Mouse (Mus musculus) olfactory bulb, adult 2 months (tissue): ENCODE data around the gene Eddm3b. TPM values are rescaled to one million over a fixed set of nuclear protein-coding genes. Genes with fewer than 3 reads are reported as not detected.
"Not testable (repeated sequence)": the region's sequence is repeated elsewhere in the genome, so short reads cannot be mapped to it uniquely, and the experiment has no call there.

Source experiments
- H3K27ac ChIP-seq: fragments of 200-500 bp; 2 replicates; pipeline ENCODE4 v1.5.1; 2012; ENCODE audit warnings: low read depth, low read length; ENCODE audit not compliant: insufficient read depth
- H3K4me1 ChIP-seq: fragments of 200-500 bp; 2 replicates; pipeline ENCODE4 v1.6.1; 2012; ENCODE audit warnings: low read length; ENCODE audit not compliant: control insufficient read depth, insufficient read depth
- H3K4me3 ChIP-seq: fragments of 200-500 bp; 2 replicates; pipeline ENCODE4 v1.5.1; 2012; ENCODE audit warnings: mild to moderate bottlenecking, low read depth, low read length, moderate library complexity; ENCODE audit not compliant: insufficient read depth
- CTCF ChIP-seq: fragments of 200-500 bp; IDR thresholded peaks from 2 replicates; pipeline ENCODE4 v1.5.1; 2012; ENCODE audit warnings: low read depth, mild to moderate bottlenecking, low read length, moderate library complexity; ENCODE audit not compliant: insufficient read depth
- POLR2A ChIP-seq: fragments of 200-500 bp; IDR thresholded peaks from 2 replicates; pipeline ENCODE4 v1.6.1; 2012; ENCODE audit warnings: mild to moderate bottlenecking, low read depth, low read length, moderate library complexity; ENCODE audit not compliant: insufficient read depth
- whole genome bisulfite sequencing: fragments of 180-500 bp; shearing (Covaris S2); methylation state at CpG from one replicate; pipeline ENCODE4 v1.1.7; 2018; 5-methylcytosine and 5-hydroxymethylcytosine counted together
- polyA plus RNA-seq: library from polyadenylated mRNA; stranded (reverse); fragments of >200 nt; gene quantifications from 2 replicates; pipeline ENCODE4 v1.2.4, GENCODE M21; 2012; ENCODE audit warnings: low replicate concordance; ENCODE audit not compliant: missing spikeins, insufficient read depth, insufficient read length

The Eddm3b gene
- polyA plus RNA-seq, 1 experiment, result not detected

DNA sequence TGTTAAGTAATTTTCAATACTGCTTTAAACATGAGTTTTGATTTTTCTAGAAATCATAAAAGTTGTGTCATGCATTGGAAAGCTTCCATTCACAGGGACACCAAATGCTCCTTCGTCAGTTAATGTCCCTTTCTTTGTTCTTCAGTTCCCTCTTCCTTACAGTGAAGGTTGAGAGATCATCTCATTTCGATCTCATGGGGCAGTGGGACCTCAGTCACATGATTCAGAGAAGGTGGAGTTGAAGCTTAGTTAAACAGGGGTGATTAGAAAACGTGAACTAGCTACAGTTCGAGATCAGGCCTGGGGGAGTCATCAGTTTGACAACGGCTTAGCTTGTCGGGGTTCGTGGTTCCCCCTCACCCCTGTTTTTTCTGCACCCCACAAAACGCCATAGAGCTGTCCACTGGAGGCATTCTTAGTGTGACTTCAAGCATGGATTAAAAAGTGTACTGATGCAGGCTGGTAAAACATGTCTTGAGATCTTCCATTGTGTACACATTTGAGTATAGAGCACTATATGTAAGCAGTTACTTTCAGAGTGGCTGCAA lies 22.1 kb upstream of the Eddm3b start:
- no peak overlapping the region for H3K27ac ChIP-seq
- WGBS, result 65% methylated on average over 8 of the region's 8 CpGs
- TF ChIP-seq POLR2A, result no peak
- TF ChIP-seq CTCF, result no peak
- no peak overlapping the region for H3K4me3 ChIP-seq
- H3K4me1 ChIP-seq, result peaks cover 6% of the 10 kb centered on the region

DNA sequence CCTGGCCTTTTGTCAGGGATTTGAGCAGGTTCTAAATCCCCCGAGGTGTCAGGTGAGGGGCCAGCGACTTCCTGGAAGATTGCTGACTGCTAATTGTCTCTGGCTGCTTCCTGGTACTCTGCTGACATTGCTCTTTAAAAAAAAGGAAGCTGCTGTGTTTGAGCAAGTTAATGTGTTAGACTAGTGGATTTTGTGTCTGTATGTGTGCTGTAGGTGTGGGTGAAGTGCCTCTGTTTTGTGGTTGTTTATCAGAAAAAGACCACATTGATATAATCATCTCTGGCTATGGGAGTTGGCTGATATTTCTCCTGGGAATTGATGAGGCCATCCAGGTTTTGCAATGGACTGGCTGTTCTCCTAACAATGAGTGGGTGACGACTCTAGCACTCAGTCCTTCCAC lies 20.7 kb upstream of the Eddm3b start:
- TF ChIP-seq POLR2A (no peak), CTCF (no peak)
- 48% methylated on average over 3 of the region's 3 CpGs for WGBS

DNA sequence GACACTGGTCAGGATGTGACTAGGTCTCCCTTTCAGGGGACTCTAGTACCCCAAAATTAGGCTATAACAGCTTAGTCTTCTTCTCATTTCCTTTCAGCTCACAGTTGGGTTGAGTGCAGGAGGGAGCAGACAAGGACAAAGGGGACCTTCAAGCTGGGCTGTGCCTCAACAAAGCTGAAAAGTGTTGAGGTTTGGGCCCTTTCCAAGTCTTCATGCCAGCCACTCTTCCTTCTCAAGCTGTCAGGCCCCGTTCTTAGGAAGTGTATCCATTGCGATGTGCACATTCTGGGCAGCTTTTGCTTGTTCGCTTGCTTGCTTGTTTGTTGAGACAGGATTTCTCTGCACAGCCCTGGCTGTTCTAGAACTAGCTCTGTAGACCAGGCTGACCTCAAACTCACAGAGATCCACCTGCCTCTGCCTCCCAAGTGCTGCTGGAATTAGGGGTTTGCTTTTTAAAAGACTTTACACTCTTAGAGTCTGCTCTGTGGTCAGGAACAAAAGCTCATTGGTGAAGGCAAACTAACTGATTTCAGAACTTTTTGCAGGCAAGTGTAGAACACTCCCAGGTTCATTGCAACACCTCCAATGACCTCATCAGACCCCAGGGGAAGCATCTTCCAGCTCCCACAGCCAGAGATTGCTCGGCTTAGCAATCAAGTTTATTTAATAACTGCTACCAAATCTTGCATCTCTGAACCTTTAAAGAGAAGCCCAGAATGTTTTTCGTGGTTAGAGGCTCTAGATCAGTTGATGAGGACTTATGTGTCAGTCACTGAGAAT lies 19.9 kb upstream of the Eddm3b start:
- H3K4me1 ChIP-seq, result peaks cover 6% of the 10 kb centered on the region
- no peak overlapping the region for H3K4me3 ChIP-seq
- 83% methylated on average over 5 of the region's 5 CpGs for WGBS
- no peak overlapping the region for H3K27ac ChIP-seq
- no peak for TF ChIP-seq POLR2A
- no peak for TF ChIP-seq CTCF

More for the DNA sequence above, 20.7 kb upstream of the Eddm3b start:
- Histone ChIP-seq H3K4me1 (peaks cover 6% of the 10 kb centered on the region), H3K27ac (no peak overlapping the region), H3K4me3 (no peak overlapping the region)

DNA sequence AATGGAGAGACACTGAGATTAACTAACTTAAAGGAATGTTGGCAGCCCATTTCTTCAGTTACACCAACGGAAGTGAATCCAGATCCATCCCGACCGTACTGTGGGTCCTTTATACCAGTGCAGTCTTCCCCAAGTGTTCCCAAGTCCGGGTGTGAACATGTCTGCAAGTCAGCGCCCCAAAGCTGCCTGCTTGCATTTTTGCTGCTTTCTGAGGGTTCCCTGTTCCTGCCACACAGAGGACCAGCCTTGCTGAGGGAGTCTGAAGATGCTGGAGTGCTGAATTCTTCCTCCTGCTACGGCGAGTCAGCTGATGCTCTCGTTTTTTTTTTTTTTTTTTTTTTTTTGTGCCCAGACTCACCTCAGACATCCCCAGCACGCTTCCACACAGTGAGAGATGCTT lies 19.3 kb upstream of the Eddm3b start:
- TF ChIP-seq CTCF (no peak), POLR2A (no peak)
- Histone ChIP-seq H3K4me3 (no peak overlapping the region), H3K4me1 (peaks cover 6% of the 10 kb centered on the region), H3K27ac (no peak overlapping the region)
- 72% methylated on average over 9 of the region's 9 CpGs for WGBS

DNA sequence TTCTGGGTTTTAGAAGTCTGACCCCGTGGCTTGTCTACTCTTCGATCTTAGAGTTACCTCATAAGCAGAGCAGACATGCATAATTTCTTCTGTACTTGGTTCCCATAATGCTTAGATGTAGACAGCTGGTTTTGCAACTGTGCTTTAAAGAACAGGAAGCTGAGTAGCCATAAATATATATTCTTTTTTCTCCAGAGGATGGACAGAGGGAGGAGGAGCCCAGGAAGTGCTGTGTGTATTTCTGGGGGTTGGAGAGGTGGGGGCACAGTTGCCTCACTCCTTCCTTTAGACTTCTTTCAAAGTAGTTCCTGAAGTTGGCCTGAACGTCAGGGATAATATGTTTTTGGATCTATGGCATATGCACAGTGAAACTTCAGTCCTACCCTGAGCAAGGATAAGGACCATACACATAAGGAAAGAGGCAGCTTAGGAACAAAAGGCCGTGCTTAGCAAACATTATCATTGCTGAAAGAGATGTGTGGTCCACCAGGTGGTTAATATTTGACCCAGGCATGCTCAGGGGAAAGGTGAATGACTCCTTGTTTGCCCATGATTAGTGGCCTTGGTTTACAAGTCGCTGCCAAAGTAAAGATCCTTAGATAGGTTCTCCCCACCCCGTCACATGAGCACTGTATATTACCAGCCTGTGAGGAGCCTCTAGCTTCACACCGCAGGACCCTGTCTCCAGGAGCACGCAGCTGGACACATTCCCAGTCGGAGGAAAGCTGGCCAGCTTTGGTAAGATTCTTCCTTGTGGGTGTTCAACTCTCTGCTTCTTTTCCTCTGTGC lies 18.3 kb upstream of the Eddm3b start:
- Histone ChIP-seq H3K4me3 (no peak overlapping the region), H3K27ac (no peak overlapping the region), H3K4me1 (peaks cover 3% of the 10 kb centered on the region)
- no peak for TF ChIP-seq CTCF
- TF ChIP-seq POLR2A, result no peak
- 66% methylated on average over 9 of the region's 9 CpGs for WGBS

DNA sequence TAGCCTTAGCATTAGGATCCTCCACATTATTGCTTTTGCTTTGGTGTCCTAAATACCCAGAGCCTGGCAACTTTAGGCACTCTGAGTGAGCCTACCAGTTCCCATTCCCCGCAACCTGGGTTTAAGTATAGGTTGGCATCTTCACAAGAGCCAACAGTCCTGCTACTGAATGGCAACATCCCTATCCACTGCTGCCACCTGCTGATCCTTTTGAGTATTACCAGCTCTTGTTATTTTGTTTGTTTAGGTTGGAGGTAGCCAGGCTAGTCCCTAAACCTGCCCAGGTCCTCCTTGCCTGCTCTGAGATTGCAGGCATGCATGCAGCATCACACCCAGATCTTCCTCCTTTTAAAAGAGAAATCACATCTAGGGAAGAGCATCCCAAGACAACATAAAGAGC lies 15.9 kb upstream of the Eddm3b start:
- H3K27ac ChIP-seq, H3K4me3 ChIP-seq, H3K4me1 ChIP-seq: not testable (repeated sequence)
- 3% methylated on average over 1 of the region's 1 CpGs for WGBS

DNA sequence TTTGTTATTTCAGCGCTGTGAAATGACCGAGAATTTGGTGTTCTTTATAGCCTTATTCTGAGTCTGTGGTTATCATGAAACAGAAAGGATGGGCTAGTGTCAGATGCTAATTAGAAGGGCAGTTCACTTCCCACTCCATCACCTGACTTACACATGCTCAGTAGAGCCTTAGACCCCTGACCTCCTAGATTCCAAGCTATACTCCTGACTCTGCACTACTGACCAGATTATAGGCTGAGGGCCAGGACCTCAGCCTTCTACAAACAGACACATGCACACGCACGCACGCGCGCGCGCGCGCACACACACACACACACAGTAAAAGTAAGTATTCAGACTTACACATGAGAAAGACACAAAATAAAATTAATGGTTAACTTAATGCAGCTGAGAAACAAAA lies 15.3 kb upstream of the Eddm3b start:
- Histone ChIP-seq H3K4me1 (no peaks in the 10 kb centered on the region), H3K4me3 (no peak overlapping the region), H3K27ac (no peak overlapping the region)
- no peak for TF ChIP-seq CTCF
- no peak for TF ChIP-seq POLR2A
- WGBS, result 95% methylated on average over 11 of the region's 11 CpGs

DNA sequence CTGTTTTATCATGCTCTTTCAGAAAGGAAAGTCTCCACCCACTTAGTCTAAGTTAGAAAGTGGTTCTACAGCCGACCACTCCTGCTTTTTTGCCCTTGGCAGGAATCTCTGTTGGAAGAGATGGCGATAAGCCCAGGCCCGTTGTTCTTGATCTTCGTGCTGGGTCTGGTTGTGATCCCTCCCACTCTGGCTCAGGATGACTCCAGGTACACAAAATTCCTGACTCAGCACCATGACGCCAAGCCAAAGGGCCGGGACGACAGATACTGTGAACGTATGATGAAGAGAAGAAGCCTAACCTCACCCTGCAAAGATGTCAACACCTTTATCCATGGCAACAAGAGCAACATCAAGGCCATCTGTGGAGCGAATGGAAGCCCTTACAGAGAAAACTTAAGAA lies 12.9 kb upstream of the Eddm3b start:
- WGBS, result 67% methylated on average over 9 of the region's 9 CpGs
- no peaks in the 10 kb centered on the region for H3K4me1 ChIP-seq
- H3K4me3 ChIP-seq, result no peak overlapping the region
- TF ChIP-seq CTCF (no peak), POLR2A (no peak)
- H3K27ac ChIP-seq, result no peak overlapping the region

DNA sequence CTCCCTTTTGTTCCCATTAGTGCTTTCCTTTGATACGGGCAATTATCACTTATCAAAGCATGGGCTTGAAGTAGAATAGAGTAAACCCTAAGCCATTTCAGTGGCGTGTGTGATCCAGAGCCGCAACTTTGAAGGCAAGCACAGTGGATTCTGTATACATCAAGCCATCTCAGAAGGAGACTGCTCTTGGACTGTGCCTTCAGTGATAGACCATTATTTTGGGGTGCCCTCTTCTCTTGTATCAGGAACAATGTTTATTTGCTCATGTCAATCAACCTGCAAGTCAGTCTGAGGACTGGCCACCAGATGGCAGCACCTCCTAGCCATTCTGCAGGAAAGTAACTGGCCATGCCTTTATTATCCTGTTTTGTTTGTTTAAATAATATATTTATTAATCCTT lies 11.0 kb upstream of the Eddm3b start:
- Histone ChIP-seq H3K4me3 (no peak overlapping the region), H3K4me1 (no peaks in the 10 kb centered on the region), H3K27ac (no peak overlapping the region)
- TF ChIP-seq CTCF, result no peak
- TF ChIP-seq POLR2A, result no peak
- 58% methylated on average over 3 of the region's 3 CpGs for WGBS
